28 mouse cellular contexts compared by ENCODE assay signal in the genomic region with DNA sequence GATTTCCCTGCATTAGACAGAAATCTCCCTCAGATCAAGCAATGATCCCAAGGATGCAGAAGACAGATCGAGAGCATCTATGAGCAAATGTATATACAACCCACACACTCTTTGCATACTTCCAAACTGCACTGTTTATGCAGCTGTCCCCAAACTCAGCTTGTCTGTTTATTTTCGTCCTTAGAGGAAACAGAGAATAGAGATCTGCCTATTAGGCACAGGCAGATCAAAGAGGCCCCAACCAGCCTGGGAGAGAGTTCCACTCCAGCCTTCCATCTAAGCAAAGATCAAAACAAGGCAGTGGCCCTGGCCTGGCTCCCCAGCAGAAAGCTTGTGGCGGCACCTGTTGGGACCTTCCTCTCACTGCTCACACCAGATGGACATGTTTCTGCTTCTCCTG. TPM values are rescaled to one million over a fixed set of nuclear protein-coding genes. Genes with fewer than 3 reads are reported as not detected.
A peak's percentile ranks its signal among the peaks of the same experiment; 100 is the strongest.
DNase-seq lines count a peak whose midpoint lies in the region; ATAC-seq and TF ChIP-seq lines count a peak whose summit lies in the region.
"Had no signal": no experiment of that assay in that cellular context is flagged by ENCODE, and none has a peak within 500 bp of the region (broad histone marks: within the 10 kb centered on the region; RNA-seq: fewer than 3 reads in every experiment).

No protein-coding gene starts in this region.

- H3K27ac ChIP-seq in limb, embryonic 13.5 days = no peak overlapping the region; the same call in 1 of the 2 replicates
- no peak overlapping the region for H3K27ac ChIP-seq in limb, embryonic 10.5 days
- H3K27ac ChIP-seq in lung, embryonic 16.5 days (ENCODE audit: low read length) = no peak overlapping the region
- no peak overlapping the region for H3K27ac ChIP-seq in intestine, postnatal 0 days (ENCODE audit: low read depth, low read length)
- H3K27ac ChIP-seq: embryonic facial prominence, embryonic 13.5 days; forebrain, embryonic 10.5 days; forebrain, embryonic 13.5 days; gastrocnemius, adult 2 months; hindbrain, embryonic 12.5 days; hindbrain, embryonic 15.5 days had no signal

- no peaks in the 10 kb centered on the region for H3K36me3 ChIP-seq in limb, embryonic 13.5 days
- H3K36me3 ChIP-seq in limb, embryonic 10.5 days = no peaks in the 10 kb centered on the region
- no peaks in the 10 kb centered on the region for H3K36me3 ChIP-seq in lung, embryonic 16.5 days (ENCODE audit: control insufficient read depth, insufficient read depth, low read length)
- no peaks in the 10 kb centered on the region for H3K36me3 ChIP-seq in intestine, postnatal 0 days (ENCODE audit: control insufficient read depth, insufficient read depth)
- H3K36me3 ChIP-seq: embryonic facial prominence, embryonic 13.5 days; forebrain, embryonic 10.5 days; hindbrain, embryonic 12.5 days; hindbrain, embryonic 15.5 days had no signal

- no peak overlapping the region for H3K4me2 ChIP-seq in limb, embryonic 13.5 days (replicated peaks)
- H3K4me2 ChIP-seq in lung, embryonic 16.5 days (ENCODE audit: low read depth, low read length) = no peak overlapping the region
- no peak overlapping the region for H3K4me2 ChIP-seq in intestine, postnatal 0 days (replicated peaks; ENCODE audit: low read depth)
- H3K4me2 ChIP-seq: embryonic facial prominence, embryonic 13.5 days; forebrain, embryonic 13.5 days; heart, embryonic 11.5 days; hindbrain, embryonic 12.5 days; hindbrain, embryonic 15.5 days had no signal

- DNase-seq in limb, embryonic 10.5 days (ENCODE audit: low spot score) = no peak
- no peak for DNase-seq in lung, adult 18-20 months
- DNase-seq in left cerebral cortex, postnatal 25 days (ENCODE audit: low spot score in 2 of 2) = no peak
- DNase-seq: adrenal gland, adult 2 months; adrenal gland, postnatal 14 days; cerebellum, adult 18-20 months; cerebellum, adult 9-11 months; cerebellum, postnatal 25 days; gastrocnemius, adult 2 months; gastrocnemius, postnatal 14 days; heart, adult 11 months had no signal

- WGBS in limb, embryonic 13.5 days = 31% methylated on average over 3 of the region's 3 CpGs
- WGBS in limb, embryonic 10.5 days = 38% methylated on average over 3 of the region's 3 CpGs
- 34% methylated on average over 3 of the region's 3 CpGs for WGBS in lung, embryonic 16.5 days
- 51% methylated on average over 3 of the region's 3 CpGs for WGBS in intestine, postnatal 0 days

- no peaks in the 10 kb centered on the region for H3K9me3 ChIP-seq in limb, embryonic 13.5 days
- H3K9me3 ChIP-seq in limb, embryonic 10.5 days (replicated peaks) = no peaks in the 10 kb centered on the region
- H3K9me3 ChIP-seq in lung, embryonic 16.5 days (ENCODE audit: control insufficient read depth, low read length) = no peaks in the 10 kb centered on the region
- no peaks in the 10 kb centered on the region for H3K9me3 ChIP-seq in intestine, postnatal 0 days (ENCODE audit: control insufficient read depth)
- H3K9me3 ChIP-seq: embryonic facial prominence, embryonic 13.5 days; forebrain, embryonic 10.5 days; forebrain, embryonic 13.5 days; hindbrain, embryonic 12.5 days; hindbrain, embryonic 15.5 days had no signal

- intact Hi-C loops in left cerebral cortex, postnatal 25 days (cut with DNase I) = no loop called here

- peaks cover 16% of the 10 kb centered on the region for H3K4me1 ChIP-seq in limb, embryonic 13.5 days
- H3K4me1 ChIP-seq in limb, embryonic 10.5 days = peaks cover 11% of the 10 kb centered on the region; the same call in 1 of the 2 replicates
- no peaks in the 10 kb centered on the region for H3K4me1 ChIP-seq in lung, embryonic 16.5 days (replicated peaks; ENCODE audit: control insufficient read depth, insufficient read depth, low read length)
- no peaks in the 10 kb centered on the region for H3K4me1 ChIP-seq in intestine, postnatal 0 days (replicated peaks; ENCODE audit: control insufficient read depth, insufficient read depth, low read length)
- H3K4me1 ChIP-seq: forebrain, embryonic 10.5 days; forebrain, embryonic 13.5 days; hindbrain, embryonic 12.5 days; hindbrain, embryonic 15.5 days had no signal

- ATAC-seq in limb, embryonic 13.5 days (ENCODE audit: low FRiP score, low read depth) = peak; percentile 28; the same call in 1 of the 2 replicates
- ATAC-seq in lung, embryonic 16.5 days (ENCODE audit: low read depth) = peak; percentile 41; the same call in 1 of the 2 replicates
- ATAC-seq in intestine, postnatal 0 days = no peak
- ATAC-seq: CD4-positive, CD25-positive, alpha-beta regulatory T cell, adult 4 months; forebrain, embryonic 13.5 days; forebrain, embryonic 16.5 days had no signal

- TF ChIP-seq CTCF in intestine, postnatal 0 days (IDR thresholded peaks at IDR 0.05; ENCODE audit: low read depth) = peak; percentile 32

- H3K4me3 ChIP-seq in limb, embryonic 13.5 days = no peak overlapping the region
- H3K4me3 ChIP-seq in limb, embryonic 10.5 days = no peak overlapping the region
- no peak overlapping the region for H3K4me3 ChIP-seq in lung, embryonic 16.5 days (ENCODE audit: low read length)
- H3K4me3 ChIP-seq in intestine, postnatal 0 days (ENCODE audit: low read depth, low read length) = no peak overlapping the region
- H3K4me3 ChIP-seq: embryonic facial prominence, embryonic 13.5 days; forebrain, embryonic 10.5 days; forebrain, embryonic 13.5 days; gastrocnemius, adult 2 months; hindbrain, embryonic 12.5 days; hindbrain, embryonic 15.5 days had no signal

- no peak overlapping the region for H3K9ac ChIP-seq in limb, embryonic 13.5 days
- H3K9ac ChIP-seq in lung, embryonic 16.5 days (ENCODE audit: low read length) = no peak overlapping the region
- H3K9ac ChIP-seq in intestine, postnatal 0 days (ENCODE audit: low read depth, low read length) = no peak overlapping the region
- H3K9ac ChIP-seq: embryonic facial prominence, embryonic 13.5 days; forebrain, embryonic 13.5 days; hindbrain, embryonic 12.5 days; hindbrain, embryonic 15.5 days had no signal

- H3K27me3 ChIP-seq in limb, embryonic 13.5 days = peaks cover 6% of the 10 kb centered on the region; the same call in 1 of the 2 replicates
- H3K27me3 ChIP-seq in limb, embryonic 10.5 days (ENCODE audit: low read depth, poor library complexity, severe bottlenecking) = no peaks in the 10 kb centered on the region
- no peaks in the 10 kb centered on the region for H3K27me3 ChIP-seq in lung, embryonic 16.5 days (ENCODE audit: control insufficient read depth, insufficient read depth, low read depth, low read length)
- H3K27me3 ChIP-seq in intestine, postnatal 0 days (replicated peaks; ENCODE audit: control insufficient read depth, insufficient read depth, low read length) = no peaks in the 10 kb centered on the region
- H3K27me3 ChIP-seq: forebrain, embryonic 13.5 days; hindbrain, embryonic 12.5 days; hindbrain, embryonic 15.5 days had no signal

RNA-seq across cellular contexts. Expression of a gene that starts 27.0 kb away (rescaled TPM):
- polyA plus RNA-seq in limb, embryonic 13.5 days (2015; fragmentation: Nextera tagmentation; extraction: Ambion mirVana) = 1.8 and 2.1 TPM in 2 replicates
- 0.16 and 0.71 TPM in 2 replicates for polyA plus RNA-seq in limb, embryonic 10.5 days (2016; fragmentation: Nextera tagmentation; extraction: Ambion mirVana)
- polyA plus RNA-seq in lung, embryonic 16.5 days (2015; fragmentation: Nextera tagmentation; extraction: Ambion mirVana) = not detected in 2 replicates
- polyA plus RNA-seq in intestine, postnatal 0 days (2015; fragmentation: Nextera tagmentation; extraction: Ambion mirVana) = not detected in 2 replicates
- total RNA-seq in left cerebral cortex, postnatal 25 days (2021) = 1 to 10 TPM; 5.8 to 7.4 TPM
- total RNA-seq: adrenal gland, adult 2 months; adrenal gland, postnatal 14 days; common myeloid progenitor, adult 5-6 weeks; hematopoietic stem cell, adult 5-6 weeks; MEL had no signal
- polyA plus RNA-seq: C2C12; CD4-positive, CD25-positive, alpha-beta regulatory T cell, adult 4 months; forebrain, embryonic 10.5 days; forebrain, embryonic 13.5 days; forebrain, embryonic 16.5 days; heart, embryonic 14.5 days; heart, postnatal 0 days had no signal
